Comparison of ENCODE assay signal across 14 mouse cellular contexts in the genomic region with DNA sequence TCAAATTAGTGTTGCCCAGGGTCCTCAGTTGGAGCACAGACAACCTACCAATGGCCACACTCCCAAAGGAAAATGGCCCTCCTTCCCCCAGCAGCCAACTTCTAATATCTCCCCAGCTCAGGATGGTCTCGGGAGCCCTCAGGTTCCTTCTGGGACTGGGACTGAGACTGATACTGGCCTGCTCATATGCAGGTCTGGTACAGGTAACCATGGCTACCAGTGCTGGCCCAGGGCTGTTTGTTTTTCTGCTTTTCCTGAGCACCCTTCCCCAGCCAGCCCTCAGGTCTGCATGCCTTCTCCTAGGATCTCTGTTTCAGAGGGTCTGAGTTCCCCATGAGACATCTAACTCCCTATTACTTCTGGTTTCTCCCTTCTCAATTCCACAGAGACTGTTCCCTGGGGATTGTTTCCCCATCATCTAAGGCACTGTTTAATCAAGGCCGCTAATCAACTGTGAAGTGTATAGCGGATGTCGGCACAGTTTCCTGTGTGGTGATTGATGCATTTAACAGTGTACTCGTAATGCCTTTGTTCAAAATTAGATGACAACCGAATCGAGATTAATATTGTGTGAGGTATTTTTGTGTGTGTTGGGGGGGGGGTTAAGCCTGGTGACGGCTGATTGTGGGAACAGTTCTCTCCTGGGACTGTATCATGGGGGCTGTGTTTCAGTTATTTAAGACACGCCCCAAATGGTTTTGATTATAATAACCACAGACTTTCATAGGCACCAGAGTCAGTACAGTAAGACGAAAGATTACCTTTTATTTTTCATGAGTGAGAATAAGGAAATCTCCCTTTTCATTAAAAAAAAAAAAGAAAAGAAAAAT.
DNase-seq lines count a peak whose midpoint lies in the region; ATAC-seq and TF ChIP-seq lines count a peak whose summit lies in the region.
"Had no signal": no experiment of that assay in that cellular context is flagged by ENCODE, and none has a peak within 500 bp of the region (broad histone marks: within the 10 kb centered on the region; RNA-seq: fewer than 3 reads in every experiment).

No protein-coding gene starts in this region.

- H3K36me3 ChIP-seq in forebrain, postnatal 0 days (ENCODE audit: insufficient read depth), result no peaks in the 10 kb centered on the region
- H3K36me3 ChIP-seq in forebrain, embryonic 16.5 days (ENCODE audit: control insufficient read depth, insufficient read depth), result no peaks in the 10 kb centered on the region
- no peaks in the 10 kb centered on the region for H3K36me3 ChIP-seq in hindbrain, embryonic 12.5 days
- no peaks in the 10 kb centered on the region for H3K36me3 ChIP-seq in stomach, postnatal 0 days (ENCODE audit: control insufficient read depth, insufficient read depth, low read length)

- 0 out of 2 replicates have a peak, but pooled peaks have one; percentile 20 for ATAC-seq in forebrain, postnatal 0 days
- ATAC-seq in forebrain, embryonic 16.5 days, result no peak
- ATAC-seq in hindbrain, embryonic 12.5 days (ENCODE audit: low FRiP score), result peak; percentile 74
- no peak for ATAC-seq in stomach, postnatal 0 days (ENCODE audit: low FRiP score, low TSS enrichment)
- ATAC-seq in activated CD4-positive, CD25-positive, alpha-beta regulatory T cell, adult 4 months, result no peak
- ATAC-seq: intestine, embryonic 16.5 days had no signal

- no peak overlapping the region for H3K4me2 ChIP-seq in forebrain, postnatal 0 days (ENCODE audit: low read depth)
- H3K4me2 ChIP-seq in forebrain, embryonic 16.5 days (ENCODE audit: low read length), result no peak overlapping the region
- H3K4me2 ChIP-seq in hindbrain, embryonic 12.5 days (replicated peaks), result no peak overlapping the region
- no peak overlapping the region for H3K4me2 ChIP-seq in stomach, postnatal 0 days (replicated peaks; ENCODE audit: low read depth)

- DNase-seq in forebrain, postnatal 0 days, result no peak
- peak; percentile 10 for DNase-seq in R1 (ENCODE audit: low read depth, low spot score)
- peak; percentile 12 for DNase-seq in mesoderm, embryonic 11.5 days (ENCODE audit: low read depth, low spot score)
- DNase-seq in stomach, postnatal 0 days (ENCODE audit: low spot score), result no peak
- DNase-seq in frontal cortex, postnatal 14 days (ENCODE audit: low spot score in 2 of 2), result no peak
- DNase-seq: adrenal gland, postnatal 25 days; cerebellum, postnatal 25 days; heart, adult 11 months; thymus, adult 2 months had no signal

- H3K9me3 ChIP-seq in forebrain, postnatal 0 days (ENCODE audit: low read length), result no peaks in the 10 kb centered on the region
- H3K9me3 ChIP-seq in forebrain, embryonic 16.5 days (ENCODE audit: control insufficient read depth, low read length), result no peaks in the 10 kb centered on the region
- H3K9me3 ChIP-seq in hindbrain, embryonic 12.5 days (replicated peaks), result no peaks in the 10 kb centered on the region
- H3K9me3 ChIP-seq in stomach, postnatal 0 days (ENCODE audit: control insufficient read depth, low read length), result no peaks in the 10 kb centered on the region

- H3K27ac ChIP-seq in forebrain, postnatal 0 days (ENCODE audit: low read depth, low read length), result no peak overlapping the region
- no peak overlapping the region for H3K27ac ChIP-seq in forebrain, embryonic 16.5 days (ENCODE audit: low read length)
- no peak overlapping the region; the same call in 1 of the 2 replicates for H3K27ac ChIP-seq in hindbrain, embryonic 12.5 days
- no peak overlapping the region for H3K27ac ChIP-seq in stomach, postnatal 0 days (replicated peaks)
- H3K27ac ChIP-seq: kidney, postnatal 0 days had no signal

- H3K27me3 ChIP-seq in forebrain, postnatal 0 days (ENCODE audit: insufficient read depth, low read length), result no peaks in the 10 kb centered on the region
- no peaks in the 10 kb centered on the region for H3K27me3 ChIP-seq in forebrain, embryonic 16.5 days (replicated peaks; ENCODE audit: control insufficient read depth, insufficient read depth, low read length)
- no peaks in the 10 kb centered on the region for H3K27me3 ChIP-seq in hindbrain, embryonic 12.5 days
- no peaks in the 10 kb centered on the region for H3K27me3 ChIP-seq in stomach, postnatal 0 days (ENCODE audit: control insufficient read depth, insufficient read depth, low read length)

- no peak overlapping the region for H3K9ac ChIP-seq in forebrain, postnatal 0 days
- no peak overlapping the region for H3K9ac ChIP-seq in forebrain, embryonic 16.5 days (replicated peaks; ENCODE audit: low read depth, low read length)
- no peak overlapping the region for H3K9ac ChIP-seq in hindbrain, embryonic 12.5 days
- no peak overlapping the region for H3K9ac ChIP-seq in stomach, postnatal 0 days (ENCODE audit: low read length)

- no peak for TF ChIP-seq CTCF in forebrain, postnatal 0 days (IDR thresholded peaks at IDR 0.05; ENCODE audit: low read depth)
- no peak for TF ChIP-seq CTCF in stomach, postnatal 0 days (IDR thresholded peaks at IDR 0.05; ENCODE audit: low read depth)

- no peak overlapping the region for H3K4me3 ChIP-seq in forebrain, postnatal 0 days (ENCODE audit: low read depth, low read length)
- no peak overlapping the region for H3K4me3 ChIP-seq in forebrain, embryonic 16.5 days (replicated peaks; ENCODE audit: low read length)
- no peak overlapping the region for H3K4me3 ChIP-seq in hindbrain, embryonic 12.5 days
- no peak overlapping the region for H3K4me3 ChIP-seq in stomach, postnatal 0 days (ENCODE audit: low read depth, low read length)

- WGBS in forebrain, postnatal 0 days, result 74% methylated on average over 10 of the region's 10 CpGs
- WGBS in forebrain, embryonic 16.5 days, result 68% methylated on average over 10 of the region's 10 CpGs
- WGBS in hindbrain, embryonic 12.5 days, result 60% methylated on average over 10 of the region's 10 CpGs
- WGBS in stomach, postnatal 0 days, result 55% methylated on average over 10 of the region's 10 CpGs

- no peaks in the 10 kb centered on the region for H3K4me1 ChIP-seq in forebrain, postnatal 0 days (ENCODE audit: insufficient read depth)
- H3K4me1 ChIP-seq in forebrain, embryonic 16.5 days (replicated peaks; ENCODE audit: control insufficient read depth, insufficient read depth, low read length), result no peaks in the 10 kb centered on the region
- 0 out of 2 replicates have a peak, but pooled peaks cover 4% of the 10 kb centered on the region for H3K4me1 ChIP-seq in hindbrain, embryonic 12.5 days
- no peaks in the 10 kb centered on the region for H3K4me1 ChIP-seq in stomach, postnatal 0 days (replicated peaks; ENCODE audit: control insufficient read depth, insufficient read depth)

- TF ChIP-seq EP300 in stomach, postnatal 0 days (optimal IDR thresholded peaks at IDR 0.05), result no peak

Comparison
In these comparisons a context has a peak if more than half of its experiments do, and no peak if none do; other contexts are left out.
1. ATAC-seq: peak in forebrain, postnatal 0 days (single experiment) and hindbrain, embryonic 12.5 days (single experiment); none in forebrain, embryonic 16.5 days (single experiment), stomach, postnatal 0 days (single experiment) and activated CD4-positive, CD25-positive, alpha-beta regulatory T cell, adult 4 months (single experiment).
2. DNase-seq: peak in R1 (single experiment) and mesoderm, embryonic 11.5 days (single experiment); none in forebrain, postnatal 0 days (single experiment), stomach, postnatal 0 days (single experiment) and frontal cortex, postnatal 14 days (0 of 2).